Mouse (Mus musculus) heart, postnatal 36 days (tissue): ENCODE data around the gene Cldn4. TPM values are rescaled to one million over a fixed set of nuclear protein-coding genes. Genes with fewer than 3 reads are reported as not detected.

Experiments
- DNase-seq, 2 experiments: peaks; one replicate each; pipeline ENCODE4 v3.0.0; 2021 to 2022
- intact Hi-C: fragments of 180-260 bp; cut with DNase I; formaldehyde crosslinking; loops from one replicate; pipeline ENCODE4 v1.15.1; 2025
- total RNA-seq, 2 experiments: library from RNA; stranded (reverse); gene quantifications; 2 replicates each; pipeline ENCODE4 v1.2.3; 2021

Gene Cldn4
- total RNA-seq, 2 experiments from 2014 or later, result not detected

GRCm38 (mm10) chr5:134897596-134897995, 49.1 kb downstream of the Cldn4 start:
- intact Hi-C loops, result no loop called here
- no peak for DNase-seq

GRCm38 (mm10) chr5:134896965-134897364, 49.8 kb downstream of the Cldn4 start:
- intact Hi-C loops, result no loop called here
- no peak for DNase-seq

GRCm38 (mm10) chr5:134895291-134895690, 51.4 kb downstream of the Cldn4 start:
- DNase-seq, result peak; percentile 47 to 51
- intact Hi-C loops, result no loop called here

Other genes starting within 250 kb of the Cldn4 start
- gene Eln, start 199.6 kb downstream of the Cldn4 start, total RNA-seq, result 100 to 1,000 TPM in 1 of 2 experiments, 10 to 100 TPM in 1; 67.1 to 103 TPM
- not detected for gene Tmem270, start 40.2 kb downstream of the Cldn4 start, total RNA-seq
- not detected for gene Cldn13, start 31.4 kb downstream of the Cldn4 start, total RNA-seq
- 1 to 10 TPM; 7.3 to 7.5 TPM for gene Mettl27, start 14.6 kb downstream of the Cldn4 start, total RNA-seq
- gene Cldn3, start 39.3 kb upstream of the Cldn4 start, total RNA-seq, result under 1 TPM in 1 of 2 experiments, not detected in 1; 0.22 TPM
- gene Abhd11, start 62.2 kb upstream of the Cldn4 start, total RNA-seq, result 10 to 100 TPM; 63.6 to 68.4 TPM
- gene Stx1a, start 76.5 kb upstream of the Cldn4 start, total RNA-seq, result 1 to 10 TPM; 1.7 to 2.0 TPM
- 10 to 100 TPM; 38.5 to 40.4 TPM for gene Dnajc30, start 117.3 kb upstream of the Cldn4 start, total RNA-seq
- 10 to 100 TPM; 21.2 to 24.7 TPM for gene Bud23, start 118.0 kb upstream of the Cldn4 start, total RNA-seq
- gene Vps37d, start 131.3 kb upstream of the Cldn4 start, total RNA-seq, result 1 to 10 TPM in 1 of 2 experiments, under 1 TPM in 1; 0.95 to 1.6 TPM
- gene Mlxipl, start 143.0 kb upstream of the Cldn4 start, total RNA-seq, result 10 to 100 TPM; 23.5 to 31.7 TPM
- gene Tbl2, start 202.7 kb upstream of the Cldn4 start, total RNA-seq, result 10 to 100 TPM; 11.7 to 12.8 TPM
- gene Bcl7b, start 221.3 kb upstream of the Cldn4 start, total RNA-seq, result 10 to 100 TPM; 41.3 to 43.4 TPM
- gene Baz1b, start 240.3 kb upstream of the Cldn4 start, total RNA-seq, result 10 to 100 TPM; 41.4 to 43.0 TPM